Mouse (Mus musculus): ENCODE measurements around the gene 4930480E11Rik. TPM values are rescaled to one million over a fixed set of nuclear protein-coding genes. Genes with fewer than 3 reads are reported as not detected.
"Not testable (repeated sequence)": the region's sequence is repeated elsewhere in the genome, so short reads cannot be mapped to it uniquely, and the experiment has no call there.

Gene 4930480E11Rik
- not detected in 2 replicates for polyA plus RNA-seq (2015; fragmentation: Nextera tagmentation; extraction: Ambion mirVana)

- 59% methylated on average over 1 of the region's 1 CpGs for WGBS
- H3K4me1 ChIP-seq = no peaks in the 10 kb centered on the region
- ATAC-seq (replicated peaks) = no peak
- H3K27me3 ChIP-seq (replicated peaks) = no peaks in the 10 kb centered on the region
- no peak within 1 kb of the TSS for H3K27ac ChIP-seq
- H3K4me2 ChIP-seq = no peak within 1 kb of the TSS
- no peaks in the 10 kb centered on the region for H3K9me3 ChIP-seq
- H3K36me3 ChIP-seq (replicated peaks) = no peaks in the 10 kb centered on the region
- no peak within 1 kb of the TSS for H3K4me3 ChIP-seq
- H3K9ac ChIP-seq = no peak within 1 kb of the TSS
These were observed at the start of gene 4930480E11Rik for GRCm38 (mm10) chrX:78369343-78369742. 4930480E11Rik (plus strand) TSS chrX:78369643.

GRCm38 (mm10) chrX:78403346-78403745 lies 33.9 kb downstream of the 4930480E11Rik start:
- not testable (repeated sequence) for ATAC-seq (replicated peaks)
- 79% methylated on average over 2 of the region's 2 CpGs for WGBS

More at GRCm38 (mm10) chrX:78403346-78403745, 33.9 kb downstream of the 4930480E11Rik start:
- not testable (repeated sequence) for H3K4me2 ChIP-seq; H3K4me3 ChIP-seq; H3K27me3 ChIP-seq (replicated peaks); H3K36me3 ChIP-seq (replicated peaks); H3K27ac ChIP-seq; H3K9me3 ChIP-seq; H3K4me1 ChIP-seq; H3K9ac ChIP-seq

Other genes with a start within 250 kb of the 4930480E11Rik start
- not detected in 2 replicates for gene Gm5938, start 244.2 kb upstream of the 4930480E11Rik start, polyA plus RNA-seq (2015; fragmentation: Nextera tagmentation; extraction: Ambion mirVana)
- not detected in 2 replicates for gene Obp1b, start 182.9 kb upstream of the 4930480E11Rik start, polyA plus RNA-seq (2015; fragmentation: Nextera tagmentation; extraction: Ambion mirVana)
- not detected in 2 replicates for gene Gm14743, start 123.7 kb upstream of the 4930480E11Rik start, polyA plus RNA-seq (2015; fragmentation: Nextera tagmentation; extraction: Ambion mirVana)
- 5.0 TPM in 2 replicates for gene Prrg1, start 214.3 kb downstream of the 4930480E11Rik start, polyA plus RNA-seq (2015; fragmentation: Nextera tagmentation; extraction: Ambion mirVana)

All from midbrain, embryonic 15.5 days (tissue).